Mouse (Mus musculus) liver, postnatal 0 days (tissue): ENCODE measurements around the gene Sntb2.

Experiments
- CTCF ChIP-seq: sonication (generic); IDR thresholded peaks from 2 replicates; pipeline ENCODE4 v1.5.1; 2016; ENCODE audit warnings: antibody characterized with exemption, low read depth
- EP300 ChIP-seq: IDR thresholded peaks from 2 replicates; pipeline ENCODE4 v1.6.1; 2016; ENCODE audit warnings: antibody characterized with exemption, low read depth, mild to moderate bottlenecking

DNA sequence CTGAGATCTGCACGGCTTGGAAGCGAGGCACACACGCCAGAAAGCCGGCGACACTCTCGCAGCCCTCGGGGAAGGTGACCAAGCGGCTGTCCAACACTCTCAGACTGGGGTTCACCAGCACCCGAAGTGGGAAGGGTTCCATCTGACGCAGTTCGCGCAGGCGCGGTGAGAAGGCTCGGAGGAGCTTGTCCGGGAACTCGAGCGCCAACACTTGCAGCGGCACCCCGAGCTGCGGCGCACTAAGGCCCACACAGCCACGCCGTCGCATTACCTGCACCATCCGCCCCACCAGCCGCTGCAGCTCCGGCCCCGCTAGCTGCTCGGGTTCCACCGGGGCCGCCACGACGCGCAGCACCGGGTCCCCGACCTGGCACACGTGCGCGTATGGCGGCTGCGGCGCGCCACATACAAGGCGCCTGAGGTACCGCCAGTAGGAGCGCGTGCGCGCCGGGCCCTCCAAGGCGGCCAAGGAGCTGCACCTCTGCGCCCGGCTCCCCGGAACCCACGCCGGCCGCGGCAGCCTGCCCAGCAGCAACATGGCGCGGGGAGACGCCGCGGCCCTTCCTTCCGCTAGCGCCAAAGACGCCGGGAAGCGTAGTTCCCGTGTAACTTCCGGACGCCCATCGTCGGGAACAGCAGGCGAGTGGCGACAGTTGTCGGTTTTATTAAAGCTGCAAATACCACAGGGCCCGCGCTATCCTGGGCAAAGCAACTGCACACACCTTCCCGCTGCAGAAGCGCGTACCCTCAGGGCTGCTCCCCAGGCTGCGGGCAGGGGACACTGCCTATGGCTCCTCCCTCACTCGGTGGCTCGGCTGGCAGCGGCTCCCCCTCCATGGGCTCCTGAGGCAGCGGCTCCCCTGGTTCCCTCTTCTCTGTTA, 112.8 kb downstream of the Sntb2 start, which contains the start of gene Pdf:
- TF ChIP-seq CTCF, result no peak
- TF ChIP-seq EP300, result no peak
